Mouse (Mus musculus): ENCODE data around the gene Nepro.

DNA sequence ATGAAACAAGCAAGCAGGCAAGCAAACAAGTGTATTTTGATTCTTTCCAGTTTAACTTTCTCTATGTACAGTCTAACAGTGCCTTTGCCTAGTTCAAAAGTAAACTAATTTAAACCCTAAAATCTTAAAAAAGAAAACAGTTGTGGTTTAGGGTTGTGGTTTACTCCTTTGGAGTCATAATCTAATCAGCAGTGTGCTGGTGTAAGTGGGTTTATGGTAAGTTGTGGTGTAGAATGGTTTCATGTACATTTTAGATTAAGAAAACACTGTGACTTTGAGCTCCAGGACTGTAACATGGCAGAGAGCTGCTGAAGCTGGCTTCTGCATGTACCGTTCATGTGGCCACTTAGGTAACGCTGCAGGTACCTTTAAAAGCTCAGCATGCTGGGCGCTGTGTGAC, 3.4 kb downstream of the Nepro start:
- TF ChIP-seq CTCF (IDR thresholded peaks at IDR 0.05; ENCODE audit: borderline replicate concordance, insufficient read depth, low read length) (no peak), POLR2A (IDR thresholded peaks at IDR 0.05; ENCODE audit: low read depth, low read length) (no peak)
